Mouse (Mus musculus): ENCODE data around the gene Gm11042. TPM values are rescaled to one million over a fixed set of nuclear protein-coding genes. Genes with fewer than 3 reads are reported as not detected.

The Gm11042 gene
- polyA plus RNA-seq (2012; rRNA removed) = not detected in 2 replicates

DNA sequence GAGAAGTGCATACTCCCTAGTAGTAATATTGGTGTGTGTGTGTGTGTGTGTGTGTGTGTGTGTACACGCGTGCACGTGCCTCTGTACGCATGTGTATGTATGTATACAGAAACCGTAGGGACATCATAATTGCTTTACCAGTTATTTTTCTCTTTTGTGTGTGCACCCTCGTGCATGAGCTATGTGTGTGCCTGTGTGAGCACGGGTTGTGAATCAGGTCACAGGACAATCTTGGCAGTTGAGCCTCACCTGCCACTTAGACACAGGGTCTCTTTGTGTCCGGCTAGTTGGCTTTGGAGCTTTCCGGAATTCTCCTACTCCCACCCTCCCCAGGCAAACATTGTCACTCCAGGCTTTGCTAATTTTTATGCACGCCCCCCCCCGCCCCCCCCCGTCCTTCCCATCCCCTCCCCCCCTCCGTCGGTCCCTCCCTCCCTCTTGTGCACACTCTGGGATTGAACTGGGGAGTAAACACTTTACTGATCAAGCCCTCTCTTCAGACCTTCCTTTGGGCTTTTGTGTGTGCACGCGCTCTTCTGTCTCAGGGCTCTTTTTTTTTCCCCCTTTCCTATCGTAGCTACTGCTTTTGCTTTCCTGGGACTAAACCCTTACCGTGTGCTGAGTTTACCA, at the start of gene Gm11042:
Gene Gm11042 (minus strand): TSS at position 51 of the 630 bp plus-strand sequence.

